Mouse (Mus musculus) G1E (cell line): Measurements from ENCODE around the gene Ube2h. TPM values are rescaled to one million over a fixed set of nuclear protein-coding genes. Genes with fewer than 3 reads are reported as not detected.

Source experiments
- ATAC-seq: 2 replicates; pipeline ENCODE4 v1.8.0; 2016; ENCODE audit warnings: mild to moderate bottlenecking; ENCODE audit not compliant: insufficient number of reproducible peaks, poor library complexity, low FRiP score, severe bottlenecking; ENCODE audit errors: extremely low read depth
- DNase-seq: peaks from one replicate; pipeline ENCODE4 v3.0.0; 2012; ENCODE audit warnings: low spot score
- H3K27me3 ChIP-seq: 2 replicates; pipeline ENCODE4 v1.6.1; 2012; ENCODE audit warnings: mild to moderate bottlenecking, low read length, inconsistent platforms; ENCODE audit not compliant: insufficient read depth
- H3K36me3 ChIP-seq: replicated peaks from 2 replicates; pipeline ENCODE3; 2012; ENCODE audit warnings: mild to moderate bottlenecking, inconsistent platforms
- H3K4me1 ChIP-seq: 2 replicates; pipeline ENCODE4 v1.6.1; 2012; ENCODE audit warnings: low read depth, low read length, inconsistent platforms, mixed read lengths; ENCODE audit not compliant: insufficient read depth
- H3K4me3 ChIP-seq: 2 replicates; pipeline ENCODE4 v1.5.1; 2012; ENCODE audit warnings: low read depth, mild to moderate bottlenecking, inconsistent platforms, low read length, moderate library complexity, mixed read lengths
- H3K9me3 ChIP-seq: replicated peaks from 2 replicates; pipeline ENCODE4 v1.6.1; 2012; ENCODE audit warnings: inconsistent platforms
- CTCF ChIP-seq: IDR thresholded peaks from 2 replicates; pipeline ENCODE4 v1.5.1; 2012; ENCODE audit warnings: low read depth, low read length, inconsistent platforms, mixed read lengths
- GATA1 ChIP-seq: IDR thresholded peaks from 2 replicates; pipeline ENCODE4 v1.6.1; 2012; ENCODE audit warnings: borderline replicate concordance, low read length, inconsistent platforms, mixed read lengths
- GATA2 ChIP-seq: IDR thresholded peaks from 2 replicates; pipeline ENCODE4 v1.6.1; 2012; ENCODE audit warnings: low read depth, low read length, inconsistent platforms, borderline replicate concordance
- POLR2AphosphoS5 ChIP-seq: IDR thresholded peaks from 2 replicates; pipeline ENCODE4 v1.6.1; 2012; ENCODE audit warnings: low read depth, low read length, inconsistent platforms; ENCODE audit not compliant: insufficient replicate concordance
- TAL1 ChIP-seq: conservative IDR thresholded peaks from 2 replicates; pipeline ENCODE4 v1.6.1; 2012; ENCODE audit warnings: low read depth, low read length, inconsistent platforms, mixed read lengths
- polyA plus RNA-seq: library from polyadenylated mRNA; stranded (reverse); fragments of >175 nt; gene quantifications from 2 replicates; pipeline ENCODE4 v1.2.3, GENCODE M21; 2012
- total RNA-seq, 2 experiments: library from RNA; stranded (forward) in 1 of 2; stranded (reverse) in 1 of 2; fragments of 200-1000 nt in 1 of 2; fragments of >200 nt in 1 of 2; fragmentation: Nextera tagmentation in 1 of 2; gene quantifications; 2 replicates each; pipeline ENCODE4 v1.2.3; 2014 to 2017

The Ube2h gene
- total and polyA plus RNA-seq, 3 experiments, result 23.0 to 48.0 (median 38.7) TPM

DNA sequence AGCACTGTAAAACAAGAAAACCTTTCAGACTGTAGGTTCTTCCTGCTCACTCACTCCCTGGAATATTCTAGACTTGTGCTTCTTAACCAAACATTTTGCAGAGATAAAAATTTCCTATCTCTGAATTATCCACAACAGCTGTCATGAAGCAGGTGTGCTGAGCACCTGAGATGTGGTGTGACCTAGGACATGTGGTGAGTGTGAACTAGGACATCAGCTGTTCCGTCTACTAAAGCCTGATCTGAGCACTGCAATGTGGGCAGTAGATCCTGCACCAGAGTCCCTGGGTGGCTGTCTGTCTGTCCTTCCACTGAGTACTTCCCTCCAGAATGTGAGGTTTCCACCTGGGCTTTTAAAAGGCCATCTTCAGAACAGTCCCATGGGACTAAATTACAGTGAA is 79.6 kb downstream of the Ube2h start:
- TF ChIP-seq GATA1 (no peak), GATA2 (no peak), CTCF (no peak)
- Histone ChIP-seq H3K27me3 (no peaks in the 10 kb centered on the region), H3K9me3 (no peaks in the 10 kb centered on the region), H3K36me3 (peaks cover 43% of the 10 kb centered on the region), H3K4me3 (no peak overlapping the region), H3K4me1 (no peaks in the 10 kb centered on the region)
- DNase-seq (no peak), ATAC-seq (no peak)

DNA sequence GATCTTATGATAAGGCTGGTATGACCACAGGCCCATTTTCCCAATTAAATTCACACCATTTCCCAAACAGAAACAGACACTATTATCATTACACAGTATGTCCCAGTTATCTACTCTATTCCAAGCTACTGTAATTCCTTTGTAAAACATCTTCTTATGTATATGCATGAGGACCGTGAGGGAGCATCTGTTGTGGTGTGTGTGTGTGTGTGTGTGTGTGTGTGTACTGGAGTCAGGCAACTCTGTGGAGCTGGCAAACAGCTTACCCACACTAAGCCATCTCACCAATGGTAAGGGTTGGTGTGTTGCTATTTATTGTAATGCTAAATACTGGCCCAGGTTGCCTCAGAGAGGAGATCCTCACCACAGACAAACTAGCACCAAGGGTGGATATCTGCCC is 82.0 kb downstream of the Ube2h start:
- H3K4me1 ChIP-seq, result no peaks in the 10 kb centered on the region

DNA sequence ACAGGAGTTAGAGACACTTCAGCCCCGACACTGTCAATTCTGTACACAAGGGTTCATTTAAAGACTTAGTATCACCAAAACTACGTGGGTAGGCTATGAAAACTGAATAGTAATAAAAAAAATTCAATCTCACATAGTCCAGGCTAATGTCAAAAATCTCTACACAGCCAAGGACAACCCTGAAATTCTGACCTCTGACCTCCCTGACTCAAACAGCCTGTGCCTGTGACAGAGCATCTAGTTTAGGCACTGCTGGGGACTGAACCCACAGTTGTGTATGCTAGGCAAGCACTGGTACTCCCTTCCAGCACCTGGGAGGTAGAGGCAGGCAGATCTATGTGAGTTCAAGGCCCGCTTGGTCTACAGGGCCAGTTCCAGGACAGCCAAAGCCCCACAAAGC is 86.8 kb downstream of the Ube2h start:
- H3K27me3 ChIP-seq, result no peaks in the 10 kb centered on the region
- no peak for TF ChIP-seq CTCF
- no peak for TF ChIP-seq POLR2AphosphoS5
- TF ChIP-seq TAL1, result no peak
- no peak for TF ChIP-seq GATA2
- no peak for DNase-seq
- no peak for ATAC-seq
- H3K4me3 ChIP-seq, result no peak overlapping the region
- no peaks in the 10 kb centered on the region for H3K9me3 ChIP-seq
- H3K4me1 ChIP-seq, result no peaks in the 10 kb centered on the region
- peaks cover 49% of the 10 kb centered on the region for H3K36me3 ChIP-seq

More for the DNA sequence above, 82.0 kb downstream of the Ube2h start:
- Histone ChIP-seq H3K36me3 (peaks cover 49% of the 10 kb centered on the region), H3K4me3 (no peak overlapping the region), H3K27me3 (no peaks in the 10 kb centered on the region), H3K9me3 (no peaks in the 10 kb centered on the region)
- DNase-seq, result no peak
- TF ChIP-seq CTCF (no peak), TAL1 (no peak), POLR2AphosphoS5 (no peak), GATA1 (no peak), GATA2 (no peak)
- no peak for ATAC-seq

DNA sequence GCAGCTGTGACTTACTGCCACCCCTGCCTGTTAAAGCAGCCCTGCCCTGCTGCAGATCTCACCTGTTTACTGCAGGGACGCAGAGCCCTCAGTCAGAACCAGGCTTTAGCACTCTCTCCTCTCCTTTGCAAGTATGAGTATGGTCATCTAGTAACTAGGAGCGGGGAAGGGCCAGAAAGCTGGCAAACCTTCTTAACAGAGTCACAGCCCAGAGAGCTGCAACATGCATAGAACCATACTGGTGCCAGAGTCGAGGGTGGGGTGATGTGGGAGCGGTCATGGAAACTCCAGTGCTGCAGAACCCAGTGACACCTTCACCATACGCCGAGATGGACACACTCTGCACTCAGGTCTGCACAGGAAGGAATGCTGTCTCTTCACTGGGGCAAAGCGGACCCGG is 91.9 kb downstream of the Ube2h start:
- peaks cover 9% of the 10 kb centered on the region; the same call in 1 of the 2 replicates for H3K27me3 ChIP-seq
- DNase-seq (no peak), ATAC-seq (no peak)
- no peak for TF ChIP-seq GATA1
- TF ChIP-seq TAL1, result no peak
- TF ChIP-seq CTCF, result no peak
- TF ChIP-seq GATA2, result no peak
- TF ChIP-seq POLR2AphosphoS5, result no peak
- peaks cover 8% of the 10 kb centered on the region for H3K4me1 ChIP-seq
- peaks cover 22% of the 10 kb centered on the region for H3K36me3 ChIP-seq
- H3K4me3 ChIP-seq, result no peak overlapping the region
- H3K9me3 ChIP-seq, result no peaks in the 10 kb centered on the region

DNA sequence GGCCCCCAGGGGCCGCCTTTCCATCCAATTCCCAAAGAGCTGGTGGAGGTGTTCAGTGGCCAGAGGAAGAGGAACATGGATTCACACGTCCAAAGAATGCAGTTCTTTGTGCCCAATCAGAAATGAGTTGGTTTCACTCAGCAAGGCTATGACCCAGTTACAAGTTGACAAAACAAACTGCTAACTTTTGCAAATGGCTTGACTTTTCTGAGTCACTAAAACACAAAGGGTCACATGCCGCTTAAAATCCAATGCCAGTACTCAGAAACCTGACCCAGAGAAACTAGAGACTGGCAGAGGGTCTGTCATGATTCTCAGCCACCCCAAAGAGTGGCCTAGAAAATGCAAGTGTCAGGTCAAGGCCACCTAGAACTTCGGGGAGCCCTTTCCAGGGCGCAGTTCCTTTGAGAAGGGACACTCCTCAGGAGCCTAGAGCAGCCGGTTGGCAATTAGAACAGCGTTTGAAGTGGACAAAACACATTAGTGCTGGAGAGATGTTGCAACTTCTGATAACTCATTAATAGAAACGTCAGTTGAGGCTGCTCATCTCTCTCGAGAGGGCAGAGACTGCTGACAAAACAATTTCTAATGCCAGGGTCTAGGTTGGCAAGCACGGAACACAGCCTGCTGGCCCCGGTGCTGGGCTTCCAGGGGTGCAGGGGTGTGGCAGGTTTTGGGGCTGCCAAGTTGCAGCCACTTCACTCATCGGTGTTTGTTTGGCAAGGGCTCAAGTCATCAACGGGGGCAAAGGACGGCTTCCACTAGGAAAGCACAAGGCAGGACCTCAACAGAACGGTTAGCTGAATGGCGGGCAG is 92.5 kb downstream of the Ube2h start:
- ATAC-seq (no peak), DNase-seq (no peak)
- no peak overlapping the region for H3K4me3 ChIP-seq
- H3K9me3 ChIP-seq, result no peaks in the 10 kb centered on the region
- H3K27me3 ChIP-seq, result peaks cover 9% of the 10 kb centered on the region; the same call in 1 of the 2 replicates
- H3K4me1 ChIP-seq, result peaks cover 8% of the 10 kb centered on the region
- peaks cover 20% of the 10 kb centered on the region for H3K36me3 ChIP-seq
- TF ChIP-seq TAL1, result no peak
- no peak for TF ChIP-seq GATA2
- no peak for TF ChIP-seq GATA1
- TF ChIP-seq CTCF, result no peak
- no peak for TF ChIP-seq POLR2AphosphoS5

DNA sequence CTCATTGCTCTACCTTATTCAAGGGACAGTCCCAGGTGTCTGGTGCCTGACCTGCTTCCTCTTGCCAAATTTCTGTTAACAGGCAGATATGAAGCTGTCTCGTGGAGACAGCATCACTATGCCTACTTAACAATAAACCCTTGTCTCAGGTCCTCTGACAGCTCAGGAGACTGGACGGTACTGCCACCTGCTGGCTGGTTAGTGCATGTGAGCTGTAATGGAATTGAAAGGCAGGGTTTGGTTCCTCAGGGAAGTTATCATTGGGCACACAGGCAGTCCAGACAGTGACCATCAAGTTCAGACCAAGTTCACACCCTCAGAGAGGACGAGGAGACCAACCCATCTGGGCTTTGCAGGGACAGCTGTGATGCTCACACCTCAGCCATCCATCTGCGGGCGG is 93.6 kb downstream of the Ube2h start:
- Histone ChIP-seq H3K4me1 (peaks cover 11% of the 10 kb centered on the region), H3K36me3 (peaks cover 19% of the 10 kb centered on the region), H3K9me3 (no peaks in the 10 kb centered on the region), H3K27me3 (peaks cover 9% of the 10 kb centered on the region; the same call in 1 of the 2 replicates), H3K4me3 (no peak overlapping the region)
- TF ChIP-seq POLR2AphosphoS5 (no peak), TAL1 (no peak), CTCF (peak; percentile 91), GATA2 (no peak), GATA1 (no peak)
- ATAC-seq (peak; percentile 28), DNase-seq (peak; percentile 69)
